Mouse (Mus musculus) spleen, embryonic (tissue): ENCODE measurements around the gene Iqcj.

Experiments used
- CTCF ChIA-PET: fragments of 350-600 bp; sonication (Branson Sonifier 250); formaldehyde crosslinking; loops from one replicate; lab custom pipeline; 2022; lab: Charles Lee

The Iqcj gene

GRCm38 (mm10) chr3:67954459-67955065, 62.5 kb downstream of the Iqcj start:
- CTCF ChIA-PET = no interaction called here

- CTCF ChIA-PET = no interaction called here
These were observed 67.7 kb downstream of the Iqcj start for GRCm38 (mm10) chr3:67959672-67960071.

GRCm38 (mm10) chr3:67960133-67960532, 68.1 kb downstream of the Iqcj start:
- CTCF ChIA-PET = no interaction called here

- CTCF ChIA-PET = no interaction called here
These were observed 68.7 kb downstream of the Iqcj start for GRCm38 (mm10) chr3:67960727-67961126.

GRCm38 (mm10) chr3:67961934-67962639, 70.1 kb downstream of the Iqcj start:
- CTCF ChIA-PET = no interaction called here

- CTCF ChIA-PET = no interaction called here
These were observed 82.4 kb downstream of the Iqcj start for GRCm38 (mm10) chr3:67974340-67974998.

- CTCF ChIA-PET = no interaction called here
These were observed 88.0 kb downstream of the Iqcj start for GRCm38 (mm10) chr3:67980006-67980405.

- CTCF ChIA-PET = no interaction called here
These were observed 91.3 kb downstream of the Iqcj start for GRCm38 (mm10) chr3:67983329-67983728.

GRCm38 (mm10) chr3:68002415-68002814, 110.4 kb downstream of the Iqcj start:
- CTCF ChIA-PET = no interaction called here

- CTCF ChIA-PET = no interaction called here
These were observed 120.3 kb downstream of the Iqcj start for GRCm38 (mm10) chr3:68012342-68012741.

- CTCF ChIA-PET = no interaction called here
These were observed 123.8 kb downstream of the Iqcj start for GRCm38 (mm10) chr3:68015786-68016185.

- CTCF ChIA-PET = no interaction called here
These were observed 127.4 kb downstream of the Iqcj start for GRCm38 (mm10) chr3:68019401-68019800.

- CTCF ChIA-PET = no interaction called here
These were observed 144.1 kb downstream of the Iqcj start for GRCm38 (mm10) chr3:68036097-68036496.

GRCm38 (mm10) chr3:68042951-68043350, 150.9 kb downstream of the Iqcj start:
- CTCF ChIA-PET = no interaction called here

- CTCF ChIA-PET = no interaction called here
These were observed 153.7 kb downstream of the Iqcj start for GRCm38 (mm10) chr3:68045475-68046416.

GRCm38 (mm10) chr3:68053538-68053937, 161.5 kb downstream of the Iqcj start:
- CTCF ChIA-PET = no interaction called here

- CTCF ChIA-PET = no interaction called here
These were observed 163.1 kb downstream of the Iqcj start for GRCm38 (mm10) chr3:68055071-68055470.

- CTCF ChIA-PET = no interaction called here
These were observed 164.6 kb downstream of the Iqcj start for GRCm38 (mm10) chr3:68056373-68057275.

- CTCF ChIA-PET = no interaction called here
These were observed 167.3 kb downstream of the Iqcj start for GRCm38 (mm10) chr3:68059162-68059800.

- CTCF ChIA-PET = no interaction called here
These were observed 172.7 kb downstream of the Iqcj start, which contains the start of gene Schip1 for GRCm38 (mm10) chr3:68064731-68065130. TSS of gene Schip1 (plus strand) at chr3:68064802.
